Mouse (Mus musculus) kidney, embryonic 16.5 days (tissue): ENCODE measurements around the gene Stkld1. TPM values are rescaled to one million over a fixed set of nuclear protein-coding genes. Genes with fewer than 3 reads are reported as not detected.

Source experiments
- ATAC-seq: fragments of 200-750 bp; cut with Nextera tagmentation; 2 replicates; pipeline ENCODE4 v1.8.0; 2017; ENCODE audit warnings: moderate TSS enrichment; ENCODE audit not compliant: low FRiP score, low TSS enrichment
- H3K27ac ChIP-seq: fragments of 300-500 bp; sonication (generic); 2 replicates; pipeline ENCODE4 v1.5.1; 2014; ENCODE audit warnings: low read length
- H3K27me3 ChIP-seq: fragments of 300-500 bp; sonication (generic); 2 replicates; pipeline ENCODE4 v1.6.1; 2014; ENCODE audit warnings: low read length, control low read depth, mixed read lengths; ENCODE audit not compliant: insufficient read depth
- H3K36me3 ChIP-seq: fragments of 300-500 bp; sonication (generic); 2 replicates; pipeline ENCODE4 v1.6.1; 2014; ENCODE audit warnings: low read length, control low read depth, mixed read lengths; ENCODE audit not compliant: insufficient read depth
- H3K4me1 ChIP-seq: fragments of 300-500 bp; sonication (generic); 2 replicates; pipeline ENCODE4 v1.6.1; 2014; ENCODE audit warnings: low read length, control low read depth, mixed read lengths; ENCODE audit not compliant: insufficient read depth
- H3K4me2 ChIP-seq: fragments of 300-500 bp; sonication (generic); replicated peaks from 2 replicates; pipeline ENCODE4 v1.6.1; 2014; ENCODE audit warnings: low read depth, low read length
- H3K4me3 ChIP-seq: fragments of 300-500 bp; sonication (generic); 2 replicates; pipeline ENCODE4 v1.5.1; 2014; ENCODE audit warnings: mild to moderate bottlenecking, low read length
- H3K9ac ChIP-seq: fragments of 300-500 bp; sonication (generic); replicated peaks from 2 replicates; pipeline ENCODE4 v1.6.1; 2014; ENCODE audit warnings: low read length
- H3K9me3 ChIP-seq: fragments of 300-500 bp; sonication (generic); 2 replicates; pipeline ENCODE4 v1.6.1; 2016; ENCODE audit warnings: low read length, control low read depth
- WGBS: fragments of 180-500 bp; shearing (Covaris S2); extraction: QIAGEN DNeasy Blood & Tissue Kit; methylation state at CpG from one replicate; pipeline ENCODE4 v1.1.7; 2014; 5-methylcytosine and 5-hydroxymethylcytosine counted together
- polyA plus RNA-seq: library from polyadenylated mRNA; unstranded; fragments of >200 nt; fragmentation: Nextera tagmentation; extraction: Ambion mirVana; gene quantifications from 2 replicates; pipeline ENCODE4 v1.2.1, GENCODE M21; 2015

Stkld1 gene
- polyA plus RNA-seq, 1 experiment from 2014 or later, result 0.07 TPM

DNA sequence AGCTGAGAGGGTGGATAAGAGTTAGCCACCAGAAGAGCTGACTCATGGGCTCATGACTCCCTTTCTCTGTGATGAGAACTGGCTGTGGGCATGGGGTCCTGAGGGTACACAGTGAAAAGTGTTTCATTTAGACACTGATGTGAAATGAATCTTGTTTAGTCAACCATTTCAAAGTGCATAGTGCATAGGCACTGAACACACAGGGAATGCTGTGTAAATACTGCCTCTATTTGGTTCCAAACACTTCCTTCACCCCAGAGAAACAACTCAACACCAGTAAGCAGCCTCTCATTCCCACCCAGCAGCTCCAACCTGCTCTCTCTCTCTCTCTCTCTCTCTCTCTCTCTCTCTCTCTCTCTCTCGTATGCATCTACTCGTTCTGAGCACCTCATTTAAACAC lies 50.3 kb downstream of the Stkld1 start:
- no peaks in the 10 kb centered on the region for H3K9me3 ChIP-seq
- no peak overlapping the region for H3K9ac ChIP-seq
- H3K4me3 ChIP-seq, result no peak overlapping the region
- H3K27me3 ChIP-seq, result no peaks in the 10 kb centered on the region
- no peak for ATAC-seq
- H3K4me2 ChIP-seq, result no peak overlapping the region
- no peaks in the 10 kb centered on the region for H3K4me1 ChIP-seq
- WGBS, result 80% methylated on average over 2 of the region's 2 CpGs
- no peaks in the 10 kb centered on the region for H3K36me3 ChIP-seq
- no peak overlapping the region for H3K27ac ChIP-seq

DNA sequence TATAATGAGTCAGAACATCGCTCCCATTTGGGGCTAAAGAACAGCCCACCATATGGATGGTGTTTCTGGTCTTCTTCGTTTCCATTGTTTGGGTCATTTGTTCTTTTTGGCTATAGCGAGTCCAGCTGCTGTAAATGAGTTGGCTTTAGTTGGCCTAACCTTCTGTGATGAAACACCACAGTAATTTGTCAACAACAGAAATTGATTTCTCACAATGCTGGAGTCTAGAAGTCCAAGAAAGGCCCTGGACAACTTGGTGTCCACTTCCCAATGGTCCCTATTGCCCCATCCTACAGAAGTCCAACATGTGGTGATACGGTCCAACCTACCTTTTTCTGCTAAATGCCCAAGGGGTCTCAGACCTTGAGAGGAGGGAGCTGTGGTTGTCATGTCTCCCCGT lies 50.8 kb downstream of the Stkld1 start:
- no peaks in the 10 kb centered on the region for H3K27me3 ChIP-seq
- no peaks in the 10 kb centered on the region for H3K9me3 ChIP-seq
- WGBS, result 89% methylated on average over 5 of the region's 5 CpGs
- H3K27ac ChIP-seq, result no peak overlapping the region
- H3K4me3 ChIP-seq, result no peak overlapping the region
- no peak for ATAC-seq
- no peaks in the 10 kb centered on the region for H3K4me1 ChIP-seq
- no peaks in the 10 kb centered on the region for H3K36me3 ChIP-seq
- H3K9ac ChIP-seq, result no peak overlapping the region
- no peak overlapping the region for H3K4me2 ChIP-seq

DNA sequence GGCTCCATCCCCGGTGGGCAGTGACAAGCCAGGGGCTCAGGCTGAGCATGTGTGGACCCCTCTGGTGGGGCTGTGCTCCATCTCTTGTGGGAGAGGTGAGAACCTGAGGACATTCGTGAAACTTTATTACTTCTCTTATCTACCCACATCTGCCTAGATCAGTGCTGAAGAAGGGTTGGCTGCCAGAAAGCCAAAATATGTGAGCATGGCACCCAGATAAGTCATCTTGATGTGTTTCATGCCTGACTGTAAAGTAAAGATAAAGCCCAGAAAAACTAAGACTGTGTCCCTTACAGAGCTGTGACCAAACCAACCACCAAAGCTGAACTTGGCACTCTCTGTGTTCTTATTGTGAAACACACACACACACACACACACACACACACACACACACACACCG lies 60.1 kb downstream of the Stkld1 start:
- H3K27ac ChIP-seq, result no peak overlapping the region
- no peaks in the 10 kb centered on the region for H3K4me1 ChIP-seq
- no peaks in the 10 kb centered on the region for H3K27me3 ChIP-seq
- WGBS, result 70% methylated on average over 3 of the region's 3 CpGs
- H3K36me3 ChIP-seq, result no peaks in the 10 kb centered on the region
- no peak overlapping the region for H3K4me3 ChIP-seq
- H3K9ac ChIP-seq, result no peak overlapping the region
- no peak for ATAC-seq
- H3K4me2 ChIP-seq, result no peak overlapping the region
- H3K9me3 ChIP-seq, result no peaks in the 10 kb centered on the region

DNA sequence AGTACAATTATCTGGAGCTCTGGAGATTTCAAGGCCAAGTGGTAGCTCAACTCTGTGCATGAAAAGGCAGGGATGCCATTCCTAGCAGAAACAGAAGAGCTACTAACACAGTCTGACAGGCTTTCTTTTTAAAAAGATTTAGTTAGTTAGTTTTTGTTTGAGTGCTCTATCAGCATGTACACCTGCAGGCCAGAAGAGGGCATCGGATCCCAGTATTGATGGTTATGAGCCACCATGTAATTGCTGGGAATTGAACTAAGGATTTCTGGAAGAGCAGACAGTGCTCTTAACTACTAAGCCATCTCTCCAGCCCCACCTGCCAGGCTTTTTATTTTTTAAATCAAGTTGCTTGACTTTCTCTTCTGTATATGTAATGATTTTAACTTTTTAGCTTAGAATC lies 63.7 kb downstream of the Stkld1 start:
- Histone ChIP-seq H3K9ac (no peak overlapping the region), H3K36me3 (no peaks in the 10 kb centered on the region), H3K4me2 (no peak overlapping the region), H3K9me3 (no peaks in the 10 kb centered on the region), H3K4me3 (no peak overlapping the region), H3K27ac (no peak overlapping the region), H3K27me3 (no peaks in the 10 kb centered on the region), H3K4me1 (no peaks in the 10 kb centered on the region)
- 92% methylated on average over 1 of the region's 1 CpGs for WGBS
- ATAC-seq, result no peak

DNA sequence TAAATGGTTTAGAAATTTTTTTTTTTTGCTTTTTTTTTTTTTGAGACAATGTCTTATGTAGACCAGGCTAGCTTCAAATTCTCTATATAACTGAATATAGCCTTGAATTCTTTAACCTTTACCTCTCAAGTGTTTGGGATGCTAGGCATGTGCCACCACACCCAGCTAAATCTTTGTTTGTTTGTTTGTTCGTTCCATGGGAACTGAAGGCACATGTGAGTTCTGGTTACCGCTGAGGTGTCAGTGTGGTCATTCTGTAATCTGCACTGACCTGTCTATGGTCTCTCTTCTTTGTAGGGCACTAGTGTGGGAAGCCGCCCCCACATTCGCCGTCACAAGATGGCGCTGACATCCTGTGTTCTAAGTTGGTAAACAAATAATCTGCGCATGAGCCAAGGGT lies 64.1 kb downstream of the Stkld1 start:
- ATAC-seq, result no peak
- no peak overlapping the region for H3K4me2 ChIP-seq
- no peaks in the 10 kb centered on the region for H3K9me3 ChIP-seq
- no peaks in the 10 kb centered on the region for H3K27me3 ChIP-seq
- H3K9ac ChIP-seq, result no peak overlapping the region
- 92% methylated on average over 7 of the region's 7 CpGs for WGBS
- no peak overlapping the region for H3K27ac ChIP-seq
- H3K4me3 ChIP-seq, result no peak overlapping the region
- H3K36me3 ChIP-seq, result no peaks in the 10 kb centered on the region
- H3K4me1 ChIP-seq, result no peaks in the 10 kb centered on the region

Other genes with a start within 250 kb of the Stkld1 start
- not detected in 2 replicates for gene Abo, start 69.1 kb upstream of the Stkld1 start, polyA plus RNA-seq
- 34.2 and 34.7 TPM in 2 replicates for gene Surf6, start 31.2 kb upstream of the Stkld1 start, polyA plus RNA-seq
- gene Med22, start 23.4 kb upstream of the Stkld1 start, polyA plus RNA-seq, result 62.6 and 62.9 TPM in 2 replicates
- 574 and 624 TPM in 2 replicates for gene Rpl7a, start 23.3 kb upstream of the Stkld1 start, polyA plus RNA-seq
- gene Surf2, start 17.7 kb upstream of the Stkld1 start, polyA plus RNA-seq, result 46.6 and 52.2 TPM in 2 replicates
- 61.0 and 63.9 TPM in 2 replicates for gene Surf1, start 17.5 kb upstream of the Stkld1 start, polyA plus RNA-seq
- gene Surf4, start 119 bp upstream of the Stkld1 start, polyA plus RNA-seq, result 240 and 248 TPM in 2 replicates
- 51.6 and 52.6 TPM in 2 replicates for gene Rexo4, start 30.3 kb downstream of the Stkld1 start, polyA plus RNA-seq
- not detected in 2 replicates for gene Adamts13, start 39.4 kb downstream of the Stkld1 start, polyA plus RNA-seq
- gene Cacfd1, start 75.9 kb downstream of the Stkld1 start, polyA plus RNA-seq, result 70.2 and 70.3 TPM in 2 replicates
- 0.33 and 0.84 TPM in 2 replicates for gene Slc2a6, start 94.0 kb downstream of the Stkld1 start, polyA plus RNA-seq
- 1.5 and 1.6 TPM in 2 replicates for gene Mymk, start 138.1 kb downstream of the Stkld1 start, polyA plus RNA-seq
- 1.6 and 2.0 TPM in 2 replicates for gene Adamtsl2, start 145.3 kb downstream of the Stkld1 start, polyA plus RNA-seq
- gene Fam163b, start 208.4 kb downstream of the Stkld1 start, polyA plus RNA-seq, result 0.08 and 0.14 TPM in 2 replicates
- 3.0 and 7.1 TPM in 2 replicates for gene Dbh, start 231.2 kb downstream of the Stkld1 start, polyA plus RNA-seq